Mouse (Mus musculus): ENCODE measurements around the gene Gpr146. TPM values are rescaled to one million over a fixed set of nuclear protein-coding genes. Genes with fewer than 3 reads are reported as not detected.

The Gpr146 gene
- total and polyA plus RNA-seq, 2 experiments: 36.5 to 70.7 TPM

DNA sequence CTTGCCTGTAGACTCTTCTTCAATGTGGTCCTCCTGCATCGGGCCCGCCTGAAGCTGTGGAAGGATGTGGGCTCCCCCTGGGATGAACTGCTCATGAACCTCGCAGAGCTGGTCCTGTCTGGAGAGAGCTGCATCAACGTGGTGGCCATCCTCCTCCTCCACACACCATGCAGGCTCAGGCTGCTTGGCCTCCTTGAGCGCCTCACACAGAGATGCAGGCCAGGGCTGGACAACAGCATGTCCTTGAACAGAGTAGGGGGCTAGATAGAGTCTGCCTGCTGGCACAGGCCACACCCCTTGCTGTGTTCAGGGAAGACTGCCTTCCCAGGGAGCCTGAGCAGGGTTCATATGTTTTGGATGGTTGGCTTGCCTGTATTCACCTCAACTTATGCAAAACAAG lies 37.5 kb downstream of the Gpr146 start:
- no peaks in the 10 kb centered on the region for H3K36me3 ChIP-seq (ENCODE audit: control insufficient read depth, insufficient read depth, low read length)
- WGBS: 90% methylated on average over 5 of the region's 5 CpGs
- H3K9ac ChIP-seq (ENCODE audit: low read depth, low read length): no peak overlapping the region
- H3K4me3 ChIP-seq (ENCODE audit: insufficient read depth, low read depth, low read length): no peak overlapping the region
- TF ChIP-seq CTCF (IDR thresholded peaks at IDR 0.05; ENCODE audit: low read depth, low read length) (no peak), POLR2A (IDR thresholded peaks at IDR 0.05; ENCODE audit: extremely low read depth, insufficient read depth, low read length) (no peak)
- DNase-seq (ENCODE audit: extremely low read depth, low read depth, low spot score): no peak
- H3K27me3 ChIP-seq (ENCODE audit: control insufficient read depth, insufficient read depth, low read length): no peaks in the 10 kb centered on the region
- H3K27ac ChIP-seq (replicated peaks; ENCODE audit: insufficient read depth, low read depth, low read length): no peak overlapping the region
- H3K79me2 ChIP-seq (ENCODE audit: control insufficient read depth, insufficient read depth, low read length): no peaks in the 10 kb centered on the region
- H3K4me1 ChIP-seq (ENCODE audit: control insufficient read depth, insufficient read depth, low read length): no peaks in the 10 kb centered on the region

- Histone ChIP-seq H3K9ac (ENCODE audit: low read depth, low read length) (no peak overlapping the region), H3K36me3 (ENCODE audit: control insufficient read depth, insufficient read depth, low read length) (no peaks in the 10 kb centered on the region), H3K4me3 (ENCODE audit: insufficient read depth, low read depth, low read length) (no peak overlapping the region), H3K79me2 (ENCODE audit: control insufficient read depth, insufficient read depth, low read length) (no peaks in the 10 kb centered on the region), H3K27ac (replicated peaks; ENCODE audit: insufficient read depth, low read depth, low read length) (no peak overlapping the region), H3K4me1 (ENCODE audit: control insufficient read depth, insufficient read depth, low read length) (no peaks in the 10 kb centered on the region), H3K27me3 (ENCODE audit: control insufficient read depth, insufficient read depth, low read length) (no peaks in the 10 kb centered on the region)
- no peak for DNase-seq (ENCODE audit: extremely low read depth, low read depth, low spot score)
- 95% methylated on average over 4 of the region's 4 CpGs for WGBS
- TF ChIP-seq POLR2A (IDR thresholded peaks at IDR 0.05; ENCODE audit: extremely low read depth, insufficient read depth, low read length) (no peak), CTCF (IDR thresholded peaks at IDR 0.05; ENCODE audit: low read depth, low read length) (peak; percentile 30; the same call in 1 of the 2 replicates)
Measured at GRCm38 (mm10) chr5:139416942-139417341, 39.4 kb downstream of the Gpr146 start.

GRCm38 (mm10) chr5:139417480-139417879 lies 40.0 kb downstream of the Gpr146 start:
- no peaks in the 10 kb centered on the region for H3K4me1 ChIP-seq (ENCODE audit: control insufficient read depth, insufficient read depth, low read length)
- TF ChIP-seq CTCF (IDR thresholded peaks at IDR 0.05; ENCODE audit: low read depth, low read length): no peak
- no peak for TF ChIP-seq POLR2A (IDR thresholded peaks at IDR 0.05; ENCODE audit: extremely low read depth, insufficient read depth, low read length)
- no peak overlapping the region for H3K27ac ChIP-seq (replicated peaks; ENCODE audit: insufficient read depth, low read depth, low read length)
- no peak for DNase-seq (ENCODE audit: extremely low read depth, low read depth, low spot score)
- H3K4me3 ChIP-seq (ENCODE audit: insufficient read depth, low read depth, low read length): no peak overlapping the region
- H3K36me3 ChIP-seq (ENCODE audit: control insufficient read depth, insufficient read depth, low read length): no peaks in the 10 kb centered on the region
- H3K79me2 ChIP-seq (ENCODE audit: control insufficient read depth, insufficient read depth, low read length): no peaks in the 10 kb centered on the region
- H3K9ac ChIP-seq (ENCODE audit: low read depth, low read length): no peak overlapping the region
- WGBS: 82% methylated on average over 3 of the region's 3 CpGs
- no peaks in the 10 kb centered on the region for H3K27me3 ChIP-seq (ENCODE audit: control insufficient read depth, insufficient read depth, low read length)

GRCm38 (mm10) chr5:139418110-139418509 lies 40.6 kb downstream of the Gpr146 start:
- Histone ChIP-seq H3K4me3 (ENCODE audit: insufficient read depth, low read depth, low read length) (no peak overlapping the region), H3K27ac (replicated peaks; ENCODE audit: insufficient read depth, low read depth, low read length) (no peak overlapping the region), H3K4me1 (ENCODE audit: control insufficient read depth, insufficient read depth, low read length) (no peaks in the 10 kb centered on the region), H3K9ac (ENCODE audit: low read depth, low read length) (no peak overlapping the region), H3K36me3 (ENCODE audit: control insufficient read depth, insufficient read depth, low read length) (no peaks in the 10 kb centered on the region), H3K27me3 (ENCODE audit: control insufficient read depth, insufficient read depth, low read length) (no peaks in the 10 kb centered on the region), H3K79me2 (ENCODE audit: control insufficient read depth, insufficient read depth, low read length) (no peaks in the 10 kb centered on the region)
- WGBS: 81% methylated on average over 2 of the region's 2 CpGs
- TF ChIP-seq CTCF (IDR thresholded peaks at IDR 0.05; ENCODE audit: low read depth, low read length) (no peak), POLR2A (IDR thresholded peaks at IDR 0.05; ENCODE audit: extremely low read depth, insufficient read depth, low read length) (no peak)
- no peak for DNase-seq (ENCODE audit: extremely low read depth, low read depth, low spot score)

DNA sequence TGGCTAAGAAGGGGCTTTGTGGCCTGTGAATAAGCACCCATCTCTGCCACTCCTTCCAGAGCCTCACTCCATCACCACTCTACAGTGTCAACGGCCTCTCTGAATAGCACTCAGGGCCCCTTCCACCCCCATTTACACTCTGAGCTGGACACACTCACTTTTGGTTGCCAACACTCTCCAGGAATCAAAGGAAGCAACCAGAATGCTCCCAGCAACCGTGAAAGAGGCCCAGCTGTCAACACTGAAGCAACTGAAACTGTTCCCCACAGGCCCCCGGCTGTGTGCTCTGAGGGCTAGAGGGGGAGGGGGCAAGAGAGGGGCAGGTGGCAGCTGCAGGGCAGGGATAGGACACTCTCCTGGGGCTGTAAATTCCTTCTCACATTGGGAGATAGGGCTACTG lies 41.1 kb downstream of the Gpr146 start:
- TF ChIP-seq POLR2A (IDR thresholded peaks at IDR 0.05; ENCODE audit: extremely low read depth, insufficient read depth, low read length): no peak
- no peak for TF ChIP-seq CTCF (IDR thresholded peaks at IDR 0.05; ENCODE audit: low read depth, low read length)
- DNase-seq (ENCODE audit: extremely low read depth, low read depth, low spot score): no peak
- 69% methylated on average over 3 of the region's 3 CpGs for WGBS

DNA sequence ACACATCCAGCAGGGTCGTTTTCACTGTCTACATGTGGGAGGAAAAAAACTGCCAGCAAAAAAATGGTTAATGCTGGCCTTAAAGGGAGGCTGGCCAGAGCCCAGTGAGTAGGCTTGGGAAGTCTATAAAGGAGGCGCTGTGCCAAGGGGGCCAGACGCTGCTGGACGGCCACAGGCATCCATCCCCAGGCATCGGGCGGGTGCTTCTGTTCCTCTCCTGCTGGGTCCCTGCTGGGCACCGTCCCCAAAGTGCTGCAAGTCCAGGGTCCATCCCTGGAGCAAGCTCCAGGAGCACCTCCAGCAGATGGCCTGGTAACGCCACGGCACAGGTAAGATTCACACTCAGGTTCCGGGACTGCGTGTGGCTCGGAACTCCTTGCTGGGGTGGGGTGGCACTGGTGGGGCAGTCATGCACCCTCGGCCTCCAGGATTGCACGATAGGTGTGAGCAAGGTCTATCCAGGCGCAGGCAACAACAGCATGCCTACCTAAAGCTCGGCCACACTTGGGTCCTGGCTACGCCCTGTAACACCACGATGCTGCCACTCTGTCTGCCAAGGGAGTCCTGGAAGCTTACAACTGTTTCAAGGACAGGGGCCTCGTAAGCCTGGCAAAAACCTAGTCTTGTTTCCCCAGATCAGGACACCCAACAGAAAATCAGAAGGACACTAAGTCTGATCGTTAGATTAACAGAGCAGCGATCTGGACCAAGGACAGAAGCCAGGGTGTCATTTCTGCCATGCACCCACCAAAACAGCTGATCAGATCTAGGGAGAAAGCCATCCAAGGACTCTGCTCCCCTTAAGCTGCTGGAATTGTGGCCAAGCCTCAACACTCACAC lies 45.7 kb downstream of the Gpr146 start, which contains the start of gene Gper1:
Gene Gper1, plus strand, starts transcription at position 126 of the 840 bp plus-strand sequence.
- Histone ChIP-seq H3K4me1 (ENCODE audit: control insufficient read depth, insufficient read depth, low read length) (no peaks in the 10 kb centered on the region), H3K36me3 (ENCODE audit: control insufficient read depth, insufficient read depth, low read length) (no peaks in the 10 kb centered on the region), H3K9ac (ENCODE audit: low read depth, low read length) (no peak within 1 kb of the TSS), H3K27ac (replicated peaks; ENCODE audit: insufficient read depth, low read depth, low read length) (no peak within 1 kb of the TSS), H3K4me3 (ENCODE audit: insufficient read depth, low read depth, low read length) (no peak within 1 kb of the TSS; the same call in 1 of the 2 replicates), H3K27me3 (ENCODE audit: control insufficient read depth, insufficient read depth, low read length) (no peaks in the 10 kb centered on the region), H3K79me2 (ENCODE audit: control insufficient read depth, insufficient read depth, low read length) (no peaks in the 10 kb centered on the region)
- 68% methylated on average over 21 of the region's 21 CpGs for WGBS
- TF ChIP-seq CTCF (IDR thresholded peaks at IDR 0.05; ENCODE audit: low read depth, low read length) (no peak), POLR2A (IDR thresholded peaks at IDR 0.05; ENCODE audit: extremely low read depth, insufficient read depth, low read length) (no peak)
- no peak for DNase-seq (ENCODE audit: extremely low read depth, low read depth, low spot score)

More for the DNA sequence above, 41.1 kb downstream of the Gpr146 start:
- H3K27me3 ChIP-seq (ENCODE audit: control insufficient read depth, insufficient read depth, low read length): no peaks in the 10 kb centered on the region
- H3K27ac ChIP-seq (replicated peaks; ENCODE audit: insufficient read depth, low read depth, low read length): no peak overlapping the region
- H3K4me1 ChIP-seq (ENCODE audit: control insufficient read depth, insufficient read depth, low read length): no peaks in the 10 kb centered on the region
- H3K79me2 ChIP-seq (ENCODE audit: control insufficient read depth, insufficient read depth, low read length): no peaks in the 10 kb centered on the region
- H3K36me3 ChIP-seq (ENCODE audit: control insufficient read depth, insufficient read depth, low read length): no peaks in the 10 kb centered on the region
- no peak overlapping the region for H3K4me3 ChIP-seq (ENCODE audit: insufficient read depth, low read depth, low read length)
- H3K9ac ChIP-seq (ENCODE audit: low read depth, low read length): no peak overlapping the region
